Mouse (Mus musculus) brain, embryonic 14.5 days (tissue): ENCODE measurements around the gene Gatb.

Source experiments
- CTCF ChIP-seq: fragments of 200-500 bp; IDR thresholded peaks from 2 replicates; pipeline ENCODE4 v1.5.1; 2012; ENCODE audit warnings: inconsistent platforms, mild to moderate bottlenecking, moderate library complexity, borderline replicate concordance; ENCODE audit not compliant: insufficient read depth, insufficient read length; ENCODE audit errors: extremely low read depth
- POLR2A ChIP-seq: fragments of 200-500 bp; IDR thresholded peaks from 2 replicates; pipeline ENCODE4 v1.6.1; 2012; ENCODE audit warnings: mild to moderate bottlenecking, inconsistent platforms, borderline replicate concordance; ENCODE audit not compliant: poor library complexity, insufficient read depth, insufficient read length, severe bottlenecking; ENCODE audit errors: extremely low read depth

GRCm38 (mm10) chr3:85634389-85635125 lies 60.6 kb downstream of the Gatb start:
- TF ChIP-seq CTCF (no peak), POLR2A (no peak)
